Mouse (Mus musculus): Measurements from ENCODE around the gene Haus6.

- TF ChIP-seq CTCF (IDR thresholded peaks at IDR 0.05; ENCODE audit: low read depth) = no peak
- no peak for TF ChIP-seq EP300 (IDR thresholded peaks at IDR 0.05; ENCODE audit: low read depth)
These were observed 20.0 kb upstream of the Haus6 start for GRCm38 (mm10) chr4:86631831-86632230.
